Mouse (Mus musculus): ENCODE results near the gene Smok3b. TPM values are rescaled to one million over a fixed set of nuclear protein-coding genes. Genes with fewer than 3 reads are reported as not detected.

Smok3b gene
- not detected for total RNA-seq (2023)

DNA sequence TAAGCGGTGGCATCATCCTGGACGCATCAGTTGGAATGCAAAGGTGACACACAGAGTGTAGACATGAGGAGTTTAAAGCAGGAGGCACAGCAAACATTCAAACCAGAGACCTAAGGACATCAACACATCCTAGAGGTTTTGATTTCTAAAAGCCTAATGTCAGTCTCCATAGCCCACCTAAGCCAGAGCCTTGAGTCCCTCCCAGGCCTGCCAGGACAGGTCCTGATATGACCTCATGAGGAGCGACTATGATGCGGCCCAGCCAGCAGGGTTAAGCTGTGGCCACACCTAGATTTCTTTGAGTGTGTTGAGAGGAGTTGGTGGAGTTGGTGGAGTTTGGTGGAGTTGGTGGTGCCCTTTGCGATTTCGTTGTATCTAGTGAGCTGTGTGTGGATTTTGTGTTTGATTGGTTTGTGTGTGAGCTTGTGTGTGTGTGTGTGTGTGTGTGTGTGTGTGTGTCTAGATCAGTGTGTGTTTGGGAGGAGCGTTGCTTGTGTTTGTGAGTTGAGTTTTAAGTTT lies at the start of gene Smok3b, which contains the start of gene Smok3a:
TSS of gene Smok3b (plus strand) at position 469 of the 519 bp plus-strand sequence.
TSS of gene Smok3a (plus strand) at position 301 of the 519 bp plus-strand sequence.

DNA sequence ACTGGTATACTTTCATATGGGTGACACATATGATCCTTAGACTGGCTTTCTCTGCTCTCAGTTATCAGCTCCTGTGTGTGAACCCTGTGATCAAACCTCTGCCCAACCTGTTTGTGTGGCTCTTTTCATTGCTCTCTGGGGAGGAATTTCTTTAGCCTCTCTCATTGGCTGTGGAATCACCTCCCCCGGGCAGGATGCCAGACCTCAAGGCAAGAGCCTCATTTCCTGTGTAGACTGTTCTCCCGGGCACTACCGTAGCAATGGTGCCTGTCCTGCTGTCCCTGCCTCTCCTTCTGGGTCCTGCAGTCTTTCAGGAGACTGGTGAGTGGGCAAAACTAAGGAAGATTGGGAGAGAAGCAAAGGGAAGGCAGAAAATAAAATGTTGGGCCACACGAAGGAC lies 39.9 kb upstream of the Smok3b start, which contains the start of gene Azgp1:
TSS of gene Azgp1 (plus strand) at position 221 of the 400 bp plus-strand sequence.

DNA sequence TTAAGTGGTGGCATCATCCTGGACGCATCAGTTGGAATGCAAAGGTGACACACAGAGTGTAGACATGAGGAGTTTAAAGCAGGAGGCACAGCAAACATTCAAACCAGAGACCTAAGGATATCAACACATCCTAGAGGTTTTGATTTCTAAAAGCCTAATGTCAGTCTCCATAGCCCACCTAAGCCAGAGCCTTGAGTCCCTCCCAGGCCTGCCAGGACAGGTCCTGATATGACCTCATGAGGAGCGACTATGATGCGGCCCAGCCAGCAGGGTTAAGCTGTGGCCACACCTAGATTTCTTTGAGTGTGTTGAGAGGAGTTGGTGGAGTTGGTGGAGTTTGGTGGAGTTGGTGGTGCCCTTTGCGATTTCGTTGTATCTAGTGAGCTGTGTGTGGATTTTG lies 31.7 kb downstream of the Smok3b start, which contains the start of gene Smok3c:
TSS of gene Smok3c (plus strand) at position 301 of the 400 bp plus-strand sequence.

DNA sequence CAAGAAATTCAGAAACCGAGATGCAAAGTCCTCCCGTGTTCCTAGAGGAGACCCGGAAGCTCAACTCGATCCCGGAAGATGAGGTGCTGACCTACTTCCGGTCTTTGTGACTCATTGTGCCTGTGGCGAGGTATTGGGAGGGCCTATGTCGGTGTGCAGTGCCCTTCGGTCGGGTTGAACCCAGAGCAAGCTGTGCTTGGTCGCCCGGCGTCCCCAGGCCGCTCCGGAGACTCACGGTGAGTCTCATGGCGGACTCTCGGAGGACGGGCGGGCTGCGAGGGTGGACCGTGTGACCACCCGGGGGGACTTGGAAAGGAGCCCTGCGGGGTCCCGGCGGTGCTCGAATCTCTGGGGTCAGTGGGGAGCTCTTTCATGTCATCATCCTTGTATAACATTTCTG lies 63.8 kb downstream of the Smok3b start, which contains the start of gene Zkscan1:
TSS of gene Zkscan1 (plus strand) at position 89 of the 400 bp plus-strand sequence.

Other genes with a start within 250 kb of the Smok3b start
- gene Ppp1r35, start 242.6 kb upstream of the Smok3b start, total RNA-seq (2023) = 10 to 100 TPM; 26.5 to 32.9 TPM
- 10 to 100 TPM; 29.3 to 33.9 TPM for gene Mepce, start 233.8 kb upstream of the Smok3b start, total RNA-seq (2023)
- gene Zcwpw1, start 233.6 kb upstream of the Smok3b start, total RNA-seq (2023) = 1 to 10 TPM; 3.6 to 4.1 TPM
- 100 to 1,000 TPM; 303 to 320 TPM for gene Pilra, start 185.1 kb upstream of the Smok3b start, total RNA-seq (2023)
- 100 to 1,000 TPM; 168 to 180 TPM for gene Pilrb1, start 163.3 kb upstream of the Smok3b start, total RNA-seq (2023)
- gene Pilrb2, start 149.6 kb upstream of the Smok3b start, total RNA-seq (2023) = 100 to 1,000 TPM; 215 to 219 TPM
- gene Cyp3a13, start 99.8 kb upstream of the Smok3b start, total RNA-seq (2023) = not detected
- gene Gjc3, start 58.3 kb upstream of the Smok3b start, total RNA-seq (2023) = not detected
- gene Azgp1, start 39.9 kb upstream of the Smok3b start, total RNA-seq (2023) = 1 to 10 TPM in 1 of 2 experiments, under 1 TPM in 1; 0.61 to 1.1 TPM
- not detected for gene Smok3a, start 168 bp upstream of the Smok3b start, total RNA-seq (2023)
- gene Smok3c, start 31.8 kb downstream of the Smok3b start, total RNA-seq (2023) = not detected
- gene Zkscan1, start 63.7 kb downstream of the Smok3b start, total RNA-seq (2023) = 1 to 10 TPM; 6.6 to 8.1 TPM
- 1 to 10 TPM; 5.1 to 6.5 TPM for gene Zscan21, start 95.5 kb downstream of the Smok3b start, total RNA-seq (2023)
- 1 to 10 TPM; 2.5 to 3.0 TPM for gene Zfp113, start 134.3 kb downstream of the Smok3b start, total RNA-seq (2023)
- 10 to 100 TPM; 44.9 to 49.7 TPM for gene Cops6, start 139.6 kb downstream of the Smok3b start, total RNA-seq (2023)
- gene Ap4m1, start 150.6 kb downstream of the Smok3b start, total RNA-seq (2023) = 10 to 100 TPM; 26.7 to 29.6 TPM
- gene Mcm7, start 151.0 kb downstream of the Smok3b start, total RNA-seq (2023) = 100 to 1,000 TPM; 144 to 160 TPM
- 10 to 100 TPM; 24.1 to 27.5 TPM for gene Taf6, start 166.0 kb downstream of the Smok3b start, total RNA-seq (2023)
- gene Cnpy4, start 166.1 kb downstream of the Smok3b start, total RNA-seq (2023) = 10 to 100 TPM; 13.6 to 13.8 TPM
- gene Mblac1, start 172.9 kb downstream of the Smok3b start, total RNA-seq (2023) = 1 to 10 TPM; 5.1 to 6.6 TPM
- 1 to 10 TPM; 1.1 to 1.9 TPM for gene Nxpe5, start 204.5 kb downstream of the Smok3b start, total RNA-seq (2023)
- gene Lamtor4, start 234.1 kb downstream of the Smok3b start, total RNA-seq (2023) = 100 to 1,000 TPM; 155 to 163 TPM
- 100 to 1,000 TPM; 119 to 122 TPM for gene BC037034, start 242.6 kb downstream of the Smok3b start, total RNA-seq (2023)

Data from neutrophil, adult 83 days (primary cell).